In the genomic region with DNA sequence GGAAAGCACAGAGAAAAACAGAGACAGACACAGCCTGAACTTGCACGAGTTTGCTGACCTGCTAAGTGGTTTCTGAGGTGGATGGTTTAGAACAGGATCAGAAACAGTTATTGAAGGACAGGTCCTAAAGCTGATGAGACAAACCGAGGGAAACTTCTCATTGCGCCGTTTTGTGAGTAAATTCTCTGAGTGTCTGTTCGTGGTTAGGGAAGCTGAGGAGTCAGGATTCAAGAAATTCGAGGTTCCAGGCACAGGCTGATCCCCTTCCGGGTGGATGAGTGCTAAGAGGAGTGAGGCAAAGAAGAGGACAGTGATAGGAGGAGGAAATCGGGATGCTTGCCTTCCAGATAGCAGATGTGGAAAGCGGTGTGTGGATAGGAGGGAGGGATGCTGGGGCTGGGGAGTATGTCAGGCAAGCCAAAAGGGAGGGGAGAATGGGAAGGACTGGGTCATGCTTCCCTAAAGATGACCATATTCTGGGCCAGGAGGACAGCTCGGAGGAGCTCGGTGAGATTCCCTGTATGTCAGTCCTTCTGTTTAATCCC, we compare ENCODE assay signal across 8 mouse cellular contexts. TPM values are rescaled to one million over a fixed set of nuclear protein-coding genes. Genes with fewer than 3 reads are reported as not detected.
DNase-seq lines count a peak whose midpoint lies in the region; ATAC-seq lines count a peak whose summit lies in the region.

No protein-coding gene starts in this region.

- no peak for DNase-seq in kidney, postnatal 10 days
- peak; percentile 21 for DNase-seq in brain, adult 2 months (ENCODE audit: low read depth, low spot score)
- DNase-seq in adrenal gland, postnatal 25 days = no peak
- DNase-seq in gastrocnemius, adult 8-10 months (ENCODE audit: low spot score in 2 of 2) = no peak
- DNase-seq in layer of hippocampus, adult 9-11 months = no peak

- H3K9me3 ChIP-seq in kidney, embryonic 14.5 days (ENCODE audit: control insufficient read depth, low read length) = no peaks in the 10 kb centered on the region
- no peaks in the 10 kb centered on the region for H3K9me3 ChIP-seq in hindbrain, embryonic 12.5 days (replicated peaks)
- no peaks in the 10 kb centered on the region for H3K9me3 ChIP-seq in midbrain, embryonic 12.5 days

- no peaks in the 10 kb centered on the region; the same call in 1 of the 2 replicates for H3K36me3 ChIP-seq in kidney, embryonic 14.5 days (ENCODE audit: control insufficient read depth, insufficient read depth, low read length)
- H3K36me3 ChIP-seq in hindbrain, embryonic 12.5 days = no peaks in the 10 kb centered on the region
- no peaks in the 10 kb centered on the region for H3K36me3 ChIP-seq in midbrain, embryonic 12.5 days

- H3K4me1 ChIP-seq in kidney, embryonic 14.5 days (ENCODE audit: control insufficient read depth, insufficient read depth, low read length) = peaks cover 36% of the 10 kb centered on the region
- H3K4me1 ChIP-seq in hindbrain, embryonic 12.5 days = peaks cover 22% of the 10 kb centered on the region
- H3K4me1 ChIP-seq in midbrain, embryonic 12.5 days = peaks cover 21% of the 10 kb centered on the region

- peak overlapping the region; percentile 71 for H3K4me3 ChIP-seq in kidney, embryonic 14.5 days (ENCODE audit: low read length)
- peak overlapping the region; percentile 58 for H3K4me3 ChIP-seq in hindbrain, embryonic 12.5 days
- peak overlapping the region; percentile 57 for H3K4me3 ChIP-seq in midbrain, embryonic 12.5 days

- ATAC-seq in kidney, embryonic 14.5 days (ENCODE audit: low FRiP score, low TSS enrichment) = no peak
- ATAC-seq in hindbrain, embryonic 12.5 days (ENCODE audit: low FRiP score) = no peak
- no peak for ATAC-seq in midbrain, embryonic 12.5 days (ENCODE audit: low FRiP score, low read depth)

- H3K27me3 ChIP-seq in kidney, embryonic 14.5 days (ENCODE audit: control insufficient read depth, insufficient read depth, low read length) = no peaks in the 10 kb centered on the region
- peaks cover 13% of the 10 kb centered on the region for H3K27me3 ChIP-seq in hindbrain, embryonic 12.5 days
- peaks cover 17% of the 10 kb centered on the region for H3K27me3 ChIP-seq in midbrain, embryonic 12.5 days

- peak overlapping the region; percentile 55; the same call in 1 of the 2 replicates for H3K9ac ChIP-seq in kidney, embryonic 14.5 days (ENCODE audit: low read depth, low read length)
- H3K9ac ChIP-seq in hindbrain, embryonic 12.5 days = peak overlapping the region; percentile 63
- peak overlapping the region; percentile 58 for H3K9ac ChIP-seq in midbrain, embryonic 12.5 days (replicated peaks)

- peak overlapping the region; percentile 56; the same call in 1 of the 2 replicates for H3K27ac ChIP-seq in kidney, embryonic 14.5 days (ENCODE audit: low read depth, low read length)
- H3K27ac ChIP-seq in hindbrain, embryonic 12.5 days = no peak overlapping the region
- no peak overlapping the region for H3K27ac ChIP-seq in midbrain, embryonic 12.5 days (replicated peaks)

- peak overlapping the region; percentile 93 for H3K4me2 ChIP-seq in kidney, embryonic 14.5 days (replicated peaks; ENCODE audit: low read depth, low read length)
- peak overlapping the region; percentile 98 for H3K4me2 ChIP-seq in hindbrain, embryonic 12.5 days (replicated peaks)
- peak overlapping the region; percentile 95 for H3K4me2 ChIP-seq in midbrain, embryonic 12.5 days (replicated peaks)

- 33% methylated on average over 11 of the region's 11 CpGs for WGBS in kidney, embryonic 14.5 days
- 34% methylated on average over 11 of the region's 11 CpGs for whole genome bisulfite sequencing in hindbrain, embryonic 12.5 days
- 27% methylated on average over 11 of the region's 11 CpGs for WGBS in midbrain, embryonic 12.5 days

RNA-seq across cellular contexts. Expression of a gene that starts 0.8 kb away (rescaled TPM):
- polyA plus RNA-seq in kidney, embryonic 14.5 days (2014; fragmentation: Nextera tagmentation; extraction: Ambion mirVana) = 10.5 and 10.8 TPM in 2 replicates
- polyA plus RNA-seq in hindbrain, embryonic 12.5 days (2016; fragmentation: Nextera tagmentation; extraction: Ambion mirVana) = 5.1 and 6.1 TPM in 2 replicates
- 3.6 and 3.8 TPM in 2 replicates for polyA plus RNA-seq in midbrain, embryonic 12.5 days (2016; fragmentation: Nextera tagmentation; extraction: Ambion mirVana)
- 6.2 and 8.5 TPM in 2 replicates for total RNA-seq in adrenal gland, postnatal 25 days (2021)
- total RNA-seq in gastrocnemius, adult 8-10 months (2022) = 1 to 10 TPM; 8.6 to 9.9 (median 8.7) TPM

RNA-seq across cellular contexts. Expression of a gene that starts 12.6 kb away (rescaled TPM):
- 132 and 167 TPM in 2 replicates for polyA plus RNA-seq in kidney, embryonic 14.5 days (2014; fragmentation: Nextera tagmentation; extraction: Ambion mirVana)
- polyA plus RNA-seq in hindbrain, embryonic 12.5 days (2016; fragmentation: Nextera tagmentation; extraction: Ambion mirVana) = 161 and 177 TPM in 2 replicates
- polyA plus RNA-seq in midbrain, embryonic 12.5 days (2016; fragmentation: Nextera tagmentation; extraction: Ambion mirVana) = 171 and 185 TPM in 2 replicates
- 88.9 and 103 TPM in 2 replicates for total RNA-seq in adrenal gland, postnatal 25 days (2021)
- 10 to 100 TPM; 70.5 to 97.8 (median 77.4) TPM for total RNA-seq in gastrocnemius, adult 8-10 months (2022)

RNA-seq across cellular contexts. Expression of a gene that starts 31.4 kb away (rescaled TPM):
- 2.9 and 4.0 TPM in 2 replicates for polyA plus RNA-seq in kidney, embryonic 14.5 days (2014; fragmentation: Nextera tagmentation; extraction: Ambion mirVana)
- 11.0 and 11.3 TPM in 2 replicates for polyA plus RNA-seq in hindbrain, embryonic 12.5 days (2016; fragmentation: Nextera tagmentation; extraction: Ambion mirVana)
- 11.1 and 11.4 TPM in 2 replicates for polyA plus RNA-seq in midbrain, embryonic 12.5 days (2016; fragmentation: Nextera tagmentation; extraction: Ambion mirVana)
- total RNA-seq in adrenal gland, postnatal 25 days (2021) = 1.3 and 2.0 TPM in 2 replicates
- total RNA-seq in gastrocnemius, adult 8-10 months (2022) = under 1 TPM; 0.12 to 0.34 (median 0.26) TPM

RNA-seq across cellular contexts. Expression of a gene that starts 38.6 kb away (rescaled TPM):
- 74.2 and 95.3 TPM in 2 replicates for polyA plus RNA-seq in kidney, embryonic 14.5 days (2014; fragmentation: Nextera tagmentation; extraction: Ambion mirVana)
- 47.4 and 49.2 TPM in 2 replicates for polyA plus RNA-seq in hindbrain, embryonic 12.5 days (2016; fragmentation: Nextera tagmentation; extraction: Ambion mirVana)
- polyA plus RNA-seq in midbrain, embryonic 12.5 days (2016; fragmentation: Nextera tagmentation; extraction: Ambion mirVana) = 57.4 and 59.6 TPM in 2 replicates
- 28.4 and 29.6 TPM in 2 replicates for total RNA-seq in adrenal gland, postnatal 25 days (2021)
- total RNA-seq in gastrocnemius, adult 8-10 months (2022) = 1 to 10 TPM; 4.5 to 9.4 (median 7.2) TPM

RNA-seq across cellular contexts. Expression of a gene that starts 47.8 kb away (rescaled TPM):
- polyA plus RNA-seq in kidney, embryonic 14.5 days (2014; fragmentation: Nextera tagmentation; extraction: Ambion mirVana) = 3.3 and 3.5 TPM in 2 replicates
- 2.0 and 2.2 TPM in 2 replicates for polyA plus RNA-seq in hindbrain, embryonic 12.5 days (2016; fragmentation: Nextera tagmentation; extraction: Ambion mirVana)
- polyA plus RNA-seq in midbrain, embryonic 12.5 days (2016; fragmentation: Nextera tagmentation; extraction: Ambion mirVana) = 1.9 and 3.4 TPM in 2 replicates
- total RNA-seq in adrenal gland, postnatal 25 days (2021) = 39.1 and 39.7 TPM in 2 replicates
- 1 to 10 TPM in 3 of 4 experiments, under 1 TPM in 1; 0.80 to 1.3 (median 1.1) TPM for total RNA-seq in gastrocnemius, adult 8-10 months (2022)
